Mouse (Mus musculus) MEL (cell line): ENCODE measurements around the gene Heg1. TPM values are rescaled to one million over a fixed set of nuclear protein-coding genes. Genes with fewer than 3 reads are reported as not detected.

ENCODE experiments used
- DNase-seq: peaks from one replicate; pipeline ENCODE4 v3.0.0; 2011; ENCODE audit warnings: low read depth, low spot score
- H3K27ac ChIP-seq: 2 replicates; pipeline ENCODE4 v1.5.1; 2012; ENCODE audit warnings: low read depth, mild to moderate bottlenecking, control low read depth, low read length, moderate library complexity; ENCODE audit not compliant: control insufficient read depth
- H3K27me3 ChIP-seq, 2 experiments: fragments of 150-350 bp in 1 of 2; sonication (generic) in 1 of 2; 2 replicates each; pipeline ENCODE4 v1.6.1; 2012; ENCODE audit warnings: low read length in 2 of 2, mild to moderate bottlenecking in 2 of 2, improper control_type of control experiment in 1 of 2, moderate library complexity in 1 of 2; ENCODE audit not compliant: insufficient read depth in 2 of 2, control insufficient read depth in 1 of 2
- H3K36me3 ChIP-seq, 2 experiments: 2 replicates each; pipeline ENCODE4 v1.6.1; 2012 to 2014; ENCODE audit warnings: low read length in 2 of 2, improper control_type of control experiment in 1 of 2, inconsistent platforms in 1 of 2, mild to moderate bottlenecking in 1 of 2; ENCODE audit not compliant: insufficient read depth in 2 of 2, control insufficient read depth in 1 of 2
- H3K4me1 ChIP-seq, 2 experiments: fragments of 150-350 bp in 1 of 2; sonication (generic) in 1 of 2; 2 replicates each; pipeline ENCODE4 v1.6.1; 2012; ENCODE audit warnings: low read length in 2 of 2, improper control_type of control experiment in 1 of 2, mild to moderate bottlenecking in 1 of 2; ENCODE audit not compliant: insufficient read depth in 2 of 2, control insufficient read depth in 1 of 2
- H3K4me3 ChIP-seq, 2 experiments: fragments of 150-350 bp in 1 of 2; sonication (generic) in 1 of 2; 2 replicates each; pipeline ENCODE4 v1.5.1; 2012; ENCODE audit warnings: low read depth in 2 of 2, low read length in 2 of 2, mild to moderate bottlenecking in 2 of 2, moderate library complexity in 2 of 2, control low read depth in 1 of 2, improper control_type of control experiment in 1 of 2; ENCODE audit not compliant: control insufficient read depth in 1 of 2, insufficient read depth in 1 of 2
- H3K79me2 ChIP-seq: 2 replicates; pipeline ENCODE4 v1.6.1; 2012; ENCODE audit warnings: mild to moderate bottlenecking, low read length, moderate library complexity; ENCODE audit not compliant: control insufficient read depth, poor library complexity, insufficient read depth
- H3K9ac ChIP-seq: 2 replicates; pipeline ENCODE4 v1.6.1; 2012; ENCODE audit warnings: low read depth, mild to moderate bottlenecking, control low read depth, low read length, moderate library complexity; ENCODE audit not compliant: control insufficient read depth, poor library complexity, severe bottlenecking
- H3K9me3 ChIP-seq: fragments of 150-350 bp; sonication (generic); replicated peaks from 2 replicates; pipeline ENCODE4 v1.6.1; 2012; ENCODE audit warnings: mild to moderate bottlenecking, low read length, improper control_type of control experiment, moderate library complexity; ENCODE audit not compliant: insufficient read depth
- CHD1 ChIP-seq: IDR thresholded peaks from 2 replicates; pipeline ENCODE4 v1.6.1; 2012; ENCODE audit warnings: low read depth, mild to moderate bottlenecking, inconsistent platforms, low read length, improper control_type of control experiment
- CHD2 ChIP-seq: IDR thresholded peaks from 2 replicates; pipeline ENCODE4 v1.6.1; 2011; ENCODE audit warnings: low read length, improper control_type of control experiment
- ELF1 ChIP-seq: IDR thresholded peaks from 2 replicates; pipeline ENCODE4 v1.6.1; 2014; ENCODE audit warnings: low read depth, mild to moderate bottlenecking, inconsistent platforms, low read length, improper control_type of control experiment, moderate library complexity
- GABPA ChIP-seq: IDR thresholded peaks from 2 replicates; pipeline ENCODE4 v1.6.1; 2012; ENCODE audit warnings: low read depth, mild to moderate bottlenecking, inconsistent platforms, low read length, improper control_type of control experiment, moderate library complexity
- HCFC1 ChIP-seq: IDR thresholded peaks from 2 replicates; pipeline ENCODE4 v1.6.1; 2012; ENCODE audit warnings: low read depth, mild to moderate bottlenecking, inconsistent platforms, low read length, improper control_type of control experiment, moderate library complexity
- KAT2A ChIP-seq: conservative IDR thresholded peaks from 2 replicates; pipeline ENCODE4 v1.6.1; 2012; ENCODE audit warnings: low read depth, low read length, improper control_type of control experiment, inconsistent platforms
- MAFK ChIP-seq: IDR thresholded peaks from 2 replicates; pipeline ENCODE4 v1.6.1; 2011; ENCODE audit warnings: low read depth, mild to moderate bottlenecking, low read length, improper control_type of control experiment, borderline replicate concordance
- MAZ ChIP-seq: IDR thresholded peaks from 2 replicates; pipeline ENCODE4 v1.6.1; 2012; ENCODE audit warnings: low read depth, mild to moderate bottlenecking, inconsistent platforms, low read length, improper control_type of control experiment
- MXI1 ChIP-seq: IDR thresholded peaks from 2 replicates; pipeline ENCODE4 v1.6.1; 2011; ENCODE audit warnings: mild to moderate bottlenecking, low read depth, low read length, improper control_type of control experiment
- TBP ChIP-seq: IDR thresholded peaks from 2 replicates; pipeline ENCODE4 v1.8.0; 2011; ENCODE audit warnings: low read depth, low read length, improper control_type of control experiment
- USF2 ChIP-seq, 2 experiments: IDR thresholded peaks; 2 replicates each; pipeline ENCODE4 v1.6.1; 2011 to 2012; ENCODE audit warnings: improper control_type of control experiment in 2 of 2, low read length in 2 of 2, borderline replicate concordance in 1 of 2, inconsistent platforms in 1 of 2, low read depth in 1 of 2, mild to moderate bottlenecking in 1 of 2; ENCODE audit not compliant: insufficient read depth in 1 of 2
- ZKSCAN1 ChIP-seq: IDR thresholded peaks from 2 replicates; pipeline ENCODE4 v1.6.1; 2012; ENCODE audit warnings: low read depth, mild to moderate bottlenecking, inconsistent platforms, low read length, improper control_type of control experiment, moderate library complexity
- ZMIZ1 ChIP-seq: IDR thresholded peaks from 2 replicates; pipeline ENCODE4 v1.6.1; 2012; ENCODE audit warnings: low read depth, mild to moderate bottlenecking, inconsistent platforms, low read length, improper control_type of control experiment, moderate library complexity
- ZNF384 ChIP-seq: IDR thresholded peaks from 2 replicates; pipeline ENCODE4 v1.6.1; 2012; ENCODE audit warnings: low read depth, mild to moderate bottlenecking, inconsistent platforms, low read length, improper control_type of control experiment
- polyA plus RNA-seq, 2 experiments: library from polyadenylated mRNA; stranded (reverse) in 1 of 2; unstranded in 1 of 2; fragments of >175 nt in 1 of 2; fragments of >200 nt in 1 of 2; gene quantifications; 2 replicates each; pipeline versions ENCODE4 v1.2.1 to v1.2.4; 2012; ENCODE audit warnings: low replicate concordance in 2 of 2, low read depth in 1 of 2; ENCODE audit not compliant: insufficient read length in 2 of 2, insufficient read depth in 1 of 2, missing spikeins in 1 of 2
- total RNA-seq: library from RNA; depleted of rRNA; stranded (reverse); fragments of 300-350 nt; gene quantifications from 2 replicates; pipeline ENCODE4 v1.2.3, GENCODE M21; 2012

Heg1 gene
- total and polyA plus RNA-seq, 3 experiments: 4.1 to 72.0 (median 6.9) TPM

- no peak for TF ChIP-seq USF2 (IDR thresholded peaks at IDR 0.05; ENCODE audit: borderline replicate concordance in 1 of 2, insufficient read depth in 1 of 2, low read depth in 1 of 2, low read length in 2 of 2)
- no peak for TF ChIP-seq GABPA
- no peak for TF ChIP-seq ELF1
- TF ChIP-seq ZNF384: no peak
- TF ChIP-seq TBP: no peak
- Histone ChIP-seq H3K9ac (no peak overlapping the region), H3K27me3 (no peaks in the 10 kb centered on the region)
Measured at GRCm38 (mm10) chr16:33681661-33682060, 2.5 kb upstream of the Heg1 start.

DNA sequence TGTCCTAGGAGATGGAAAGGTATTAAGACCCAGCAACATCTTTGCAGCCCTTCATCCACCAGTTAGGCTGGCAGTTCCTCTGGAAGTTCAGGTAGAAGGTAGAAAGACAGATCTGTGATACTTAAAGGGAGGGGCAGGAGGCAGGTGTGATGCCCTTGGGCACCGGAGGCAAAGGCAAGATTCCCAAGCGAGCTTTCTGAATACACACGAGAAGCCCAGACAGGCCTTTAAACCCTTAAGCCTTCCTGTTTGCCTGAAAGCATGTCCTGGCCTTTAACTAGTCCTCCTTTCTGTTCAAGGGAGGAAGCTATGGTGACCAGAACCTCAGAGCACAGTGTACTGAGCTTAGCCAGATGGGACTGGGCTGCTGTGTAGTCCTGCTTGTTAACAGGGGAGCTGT, 1.5 kb upstream of the Heg1 start:
- Histone ChIP-seq H3K36me3 (peaks cover 0 to 9% of the 10 kb centered on the region in 2 experiments; a peak in 2 of 4 replicates), H3K4me3 (no peak overlapping the region), H3K9me3 (no peaks in the 10 kb centered on the region), H3K27ac (no peak overlapping the region), H3K4me1 (peaks cover 0 to 19% of the 10 kb centered on the region in 2 experiments; a peak in 3 of 4 replicates), H3K9ac (no peak overlapping the region), H3K79me2 (peaks cover 14% of the 10 kb centered on the region), H3K27me3 (no peaks in the 10 kb centered on the region)
- no peak for TF ChIP-seq MAZ
- TF ChIP-seq MXI1: no peak
- no peak for TF ChIP-seq ZKSCAN1
- TF ChIP-seq ZNF384: no peak
- no peak for TF ChIP-seq CHD1
- no peak for TF ChIP-seq MAFK
- TF ChIP-seq USF2 (IDR thresholded peaks at IDR 0.05; ENCODE audit: borderline replicate concordance in 1 of 2, insufficient read depth in 1 of 2, low read depth in 1 of 2, low read length in 2 of 2): no peak
- no peak for TF ChIP-seq CHD2
- no peak for TF ChIP-seq ZMIZ1
- no peak for TF ChIP-seq HCFC1
- TF ChIP-seq KAT2A: no peak
- DNase-seq: no peak

More at GRCm38 (mm10) chr16:33681661-33682060, 2.5 kb upstream of the Heg1 start:
- DNase-seq: no peak
- H3K4me3 ChIP-seq: no peak overlapping the region
- no peak overlapping the region for H3K27ac ChIP-seq
- peaks cover 0 to 19% of the 10 kb centered on the region in 2 experiments; a peak in 3 of 4 replicates for H3K4me1 ChIP-seq
- H3K9me3 ChIP-seq: no peaks in the 10 kb centered on the region
- H3K36me3 ChIP-seq: peaks cover 0 to 9% of the 10 kb centered on the region in 2 experiments; a peak in 2 of 4 replicates
- peaks cover 14% of the 10 kb centered on the region for H3K79me2 ChIP-seq
